Mouse (Mus musculus): ENCODE data around the gene Bmp7.

The Bmp7 gene

GRCm38 (mm10) chr2:172940003-172940798 is at the start of gene Bmp7:
TSS of gene Bmp7 (minus strand) at chr2:172940321.
- peak; percentile 87 for DNase-seq (ENCODE audit: low read depth, low spot score)

GRCm38 (mm10) chr2:172982776-172983561 is 42.8 kb upstream of the Bmp7 start:
- DNase-seq (ENCODE audit: low read depth, low spot score), result no peak

- no peak for DNase-seq (ENCODE audit: low read depth, low spot score)
Observed at GRCm38 (mm10) chr2:172979666-172980345, 39.7 kb upstream of the Bmp7 start.

GRCm38 (mm10) chr2:172978131-172978633 is 38.1 kb upstream of the Bmp7 start:
- peak; percentile 68 for DNase-seq (ENCODE audit: low read depth, low spot score)

- DNase-seq (ENCODE audit: low read depth, low spot score), result peak; percentile 86
Observed at GRCm38 (mm10) chr2:172977409-172978130, 37.4 kb upstream of the Bmp7 start, which contains the start of gene Spo11. TSS of gene Spo11 (plus strand) at chr2:172977700.

- peak; percentile 72 for DNase-seq (ENCODE audit: low read depth, low spot score)
Observed at GRCm38 (mm10) chr2:172976661-172977238, 36.6 kb upstream of the Bmp7 start.

GRCm38 (mm10) chr2:172975159-172975558 is 35.0 kb upstream of the Bmp7 start:
- no peak for DNase-seq (ENCODE audit: low read depth, low spot score)

- no peak for DNase-seq (ENCODE audit: low read depth, low spot score)
Observed at GRCm38 (mm10) chr2:172974701-172975100, 34.6 kb upstream of the Bmp7 start.

- no peak for DNase-seq (ENCODE audit: low read depth, low spot score)
Observed at GRCm38 (mm10) chr2:172973806-172974565, 33.9 kb upstream of the Bmp7 start.

- no peak for DNase-seq (ENCODE audit: low read depth, low spot score)
Observed at GRCm38 (mm10) chr2:172971865-172972264, 31.7 kb upstream of the Bmp7 start.

GRCm38 (mm10) chr2:172966480-172966879 is 26.4 kb upstream of the Bmp7 start:
- peak; percentile 31 for DNase-seq (ENCODE audit: low read depth, low spot score)

- DNase-seq (ENCODE audit: low read depth, low spot score), result no peak
Observed at GRCm38 (mm10) chr2:172965249-172965648, 25.1 kb upstream of the Bmp7 start.

GRCm38 (mm10) chr2:172961211-172961610 is 21.1 kb upstream of the Bmp7 start:
- no peak for DNase-seq (ENCODE audit: low read depth, low spot score)

GRCm38 (mm10) chr2:172960350-172960749 is 20.2 kb upstream of the Bmp7 start:
- DNase-seq (ENCODE audit: low read depth, low spot score), result no peak

- no peak for DNase-seq (ENCODE audit: low read depth, low spot score)
Observed at GRCm38 (mm10) chr2:172959006-172959768, 19.1 kb upstream of the Bmp7 start.

- DNase-seq (ENCODE audit: low read depth, low spot score), result no peak
Observed at GRCm38 (mm10) chr2:172958579-172958978, 18.5 kb upstream of the Bmp7 start.

- no peak for DNase-seq (ENCODE audit: low read depth, low spot score)
Observed at GRCm38 (mm10) chr2:172951976-172952375, 11.9 kb upstream of the Bmp7 start.

- DNase-seq (ENCODE audit: low read depth, low spot score), result no peak
Observed at GRCm38 (mm10) chr2:172950722-172951121, 10.6 kb upstream of the Bmp7 start.

- no peak for DNase-seq (ENCODE audit: low read depth, low spot score)
Observed at GRCm38 (mm10) chr2:172950119-172950676, 10.1 kb upstream of the Bmp7 start.

Data from CD4-positive helper T cell, adult 2 months (primary cell).